Mouse (Mus musculus) adrenal gland, adult 8-10 months (tissue): Measurements from ENCODE around the gene Zcchc18. TPM values are rescaled to one million over a fixed set of nuclear protein-coding genes. Genes with fewer than 3 reads are reported as not detected.
"Not testable (repeated sequence)": the region's sequence is repeated elsewhere in the genome, so short reads cannot be mapped to it uniquely, and the experiment has no call there.

ENCODE experiments used
- DNase-seq: peaks from one replicate; pipeline ENCODE4 v3.0.0; 2022
- total RNA-seq, 4 experiments: library from RNA; stranded (reverse); gene quantifications; 2 replicates each; pipeline ENCODE4 v1.2.4; 2022

Gene Zcchc18
- 10 to 100 TPM; 16.7 to 29.0 (median 22.0) TPM for total RNA-seq

- peak; percentile 36 for DNase-seq
These were observed at the start of gene Zcchc18 for GRCm38 (mm10) chrX:136992978-136993547. Gene Zcchc18, plus strand, starts transcription at chrX:136993155.

- peak; percentile 58 for DNase-seq
These were observed 35.2 kb upstream of the Zcchc18 start for GRCm38 (mm10) chrX:136957583-136958279.

GRCm38 (mm10) chrX:136958300-136958699 is 34.7 kb upstream of the Zcchc18 start:
- not testable (repeated sequence) for DNase-seq

GRCm38 (mm10) chrX:136959688-136960087 is 33.3 kb upstream of the Zcchc18 start:
- no peak for DNase-seq

GRCm38 (mm10) chrX:136975397-136975796 is 17.6 kb upstream of the Zcchc18 start, which contains the start of gene Tmsb15b2:
Gene Tmsb15b2, minus strand, starts transcription at chrX:136975497.
- DNase-seq: not testable (repeated sequence)

GRCm38 (mm10) chrX:136976424-136977084 is 16.4 kb upstream of the Zcchc18 start, which contains the start of the genes Tmsb15l and Tmsb15b1:
Gene Tmsb15l, minus strand, starts transcription at chrX:136976869.
Gene Tmsb15b1, minus strand, starts transcription at chrX:136976874.
- DNase-seq: peak; percentile 26

- DNase-seq: no peak
These were observed 14.3 kb upstream of the Zcchc18 start for GRCm38 (mm10) chrX:136978616-136979015.

- no peak for DNase-seq
These were observed 6.9 kb upstream of the Zcchc18 start for GRCm38 (mm10) chrX:136986039-136986438.

GRCm38 (mm10) chrX:136991274-136991673 is 1.7 kb upstream of the Zcchc18 start:
- DNase-seq: no peak

- DNase-seq: no peak
These were observed 577 bp upstream of the Zcchc18 start for GRCm38 (mm10) chrX:136992191-136992965.

GRCm38 (mm10) chrX:136993641-136994040 is 686 bp downstream of the Zcchc18 start:
- no peak for DNase-seq

GRCm38 (mm10) chrX:136996256-136996655 is 3.3 kb downstream of the Zcchc18 start:
- no peak for DNase-seq

GRCm38 (mm10) chrX:137015099-137015709 is 22.2 kb downstream of the Zcchc18 start:
- no peak for DNase-seq

GRCm38 (mm10) chrX:137017668-137018067 is 24.7 kb downstream of the Zcchc18 start:
- DNase-seq: no peak

GRCm38 (mm10) chrX:137019310-137019709 is 26.4 kb downstream of the Zcchc18 start:
- DNase-seq: peak; percentile 11

GRCm38 (mm10) chrX:137030916-137031315 is 38.0 kb downstream of the Zcchc18 start:
- no peak for DNase-seq

GRCm38 (mm10) chrX:137031726-137032125 is 38.8 kb downstream of the Zcchc18 start:
- DNase-seq: no peak

GRCm38 (mm10) chrX:137034322-137034721 is 41.4 kb downstream of the Zcchc18 start:
- no peak for DNase-seq

GRCm38 (mm10) chrX:137037470-137037999 is 44.6 kb downstream of the Zcchc18 start:
- DNase-seq: no peak

- peak; percentile 65 for DNase-seq
These were observed 45.1 kb downstream of the Zcchc18 start, which contains the start of gene Slc25a53 for GRCm38 (mm10) chrX:137038000-137038483. Gene Slc25a53, minus strand, starts transcription at chrX:137038302.

GRCm38 (mm10) chrX:137038502-137038901 is 45.5 kb downstream of the Zcchc18 start:
- no peak for DNase-seq
